Mouse (Mus musculus) lung, postnatal 0 days (tissue): ENCODE measurements at regions not wholly inside any gene's neighbourhood (a gene's known extent, or its start where the extent isn't known, plus 50 kb on each side); places are given as distances from the start of the nearest gene placed in this dataset.

Source experiments
- ATAC-seq: fragments of 200-750 bp; cut with Nextera tagmentation; 2 replicates; pipeline ENCODE4 v1.8.0; 2017; ENCODE audit warnings: moderate library complexity
- DNase-seq: peaks from one replicate; pipeline ENCODE4 v3.0.0-alpha.2; 2016; ENCODE audit warnings: low spot score
- H3K27ac ChIP-seq: fragments of 300-500 bp; sonication (generic); 2 replicates; pipeline ENCODE4 v1.5.1; 2014; ENCODE audit warnings: antibody characterized with exemption, mild to moderate bottlenecking, low read length, mixed read lengths
- H3K27me3 ChIP-seq: fragments of 300-500 bp; sonication (generic); replicated peaks from 2 replicates; pipeline ENCODE4 v1.6.1; 2014; ENCODE audit warnings: low read length, mixed read lengths; ENCODE audit not compliant: insufficient read depth
- H3K36me3 ChIP-seq: fragments of 300-500 bp; sonication (generic); 2 replicates; pipeline ENCODE4 v1.6.1; 2014; ENCODE audit warnings: low read length, mixed read lengths; ENCODE audit not compliant: insufficient read depth
- H3K4me1 ChIP-seq: fragments of 300-500 bp; sonication (generic); 2 replicates; pipeline ENCODE4 v1.6.1; 2014; ENCODE audit warnings: antibody characterized with exemption, low read depth, low read length, mixed read lengths; ENCODE audit not compliant: insufficient read depth
- H3K4me2 ChIP-seq: fragments of 300-500 bp; sonication (generic); replicated peaks from 2 replicates; pipeline ENCODE4 v1.6.1; 2014; ENCODE audit warnings: low read depth, mild to moderate bottlenecking, low read length, moderate library complexity, mixed read lengths
- H3K4me3 ChIP-seq: fragments of 300-500 bp; sonication (generic); 2 replicates; pipeline ENCODE4 v1.5.1; 2014; ENCODE audit warnings: low read depth, low read length
- H3K9ac ChIP-seq: fragments of 300-500 bp; sonication (generic); replicated peaks from 2 replicates; pipeline ENCODE4 v1.6.1; 2014; ENCODE audit warnings: low read depth, mild to moderate bottlenecking
- H3K9me3 ChIP-seq: fragments of 300-500 bp; sonication (generic); 2 replicates; pipeline ENCODE4 v1.6.1; 2016; ENCODE audit warnings: low read length, mixed read lengths
- CTCF ChIP-seq: IDR thresholded peaks from 2 replicates; pipeline ENCODE4 v1.5.1; 2016; ENCODE audit warnings: antibody characterized with exemption, mild to moderate bottlenecking
- EP300 ChIP-seq: IDR thresholded peaks from 2 replicates; pipeline ENCODE4 v1.6.1; 2016; ENCODE audit warnings: antibody characterized with exemption, mild to moderate bottlenecking, control low read depth
- whole genome bisulfite sequencing: fragments of 180-500 bp; shearing (Covaris S2); extraction: QIAGEN DNeasy Blood & Tissue Kit; methylation state at CpG from one replicate; pipeline ENCODE4 v1.1.7; 2014; 5-methylcytosine and 5-hydroxymethylcytosine counted together

- DNase-seq = no peak
- H3K27ac ChIP-seq = peak overlapping the region; percentile 75
- 45% methylated on average over 4 of the region's 4 CpGs for WGBS
Measured at GRCm38 (mm10) chr16:97686561-97686960, 75.6 kb upstream of the Tmprss2 start.

GRCm38 (mm10) chr16:97685603-97686285 is 74.7 kb upstream of the Tmprss2 start:
- Histone ChIP-seq H3K9ac (no peak overlapping the region), H3K4me3 (no peak overlapping the region), H3K36me3 (no peaks in the 10 kb centered on the region), H3K4me2 (no peak overlapping the region), H3K4me1 (no peaks in the 10 kb centered on the region; the same call in 1 of the 2 replicates), H3K27ac (peak overlapping the region; percentile 75), H3K9me3 (no peaks in the 10 kb centered on the region), H3K27me3 (no peaks in the 10 kb centered on the region)
- 52% methylated on average over 1 of the region's 1 CpGs for WGBS
- TF ChIP-seq CTCF (no peak), EP300 (peak; percentile 85)
- DNase-seq = peak; percentile 89
- ATAC-seq = peak; percentile 97

More at GRCm38 (mm10) chr16:97686561-97686960, 75.6 kb upstream of the Tmprss2 start:
- Histone ChIP-seq H3K4me3 (no peak overlapping the region), H3K36me3 (no peaks in the 10 kb centered on the region), H3K4me2 (no peak overlapping the region), H3K27me3 (no peaks in the 10 kb centered on the region), H3K9ac (no peak overlapping the region), H3K4me1 (no peaks in the 10 kb centered on the region; the same call in 1 of the 2 replicates), H3K9me3 (no peaks in the 10 kb centered on the region)
- TF ChIP-seq EP300 = no peak
- TF ChIP-seq CTCF = no peak
- ATAC-seq = no peak

- Histone ChIP-seq H3K9me3 (no peaks in the 10 kb centered on the region), H3K36me3 (no peaks in the 10 kb centered on the region), H3K9ac (no peak overlapping the region), H3K4me2 (no peak overlapping the region), H3K27ac (no peak overlapping the region), H3K4me1 (no peaks in the 10 kb centered on the region; the same call in 1 of the 2 replicates), H3K27me3 (no peaks in the 10 kb centered on the region), H3K4me3 (no peak overlapping the region)
- DNase-seq (no peak), ATAC-seq (no peak)
- TF ChIP-seq EP300 (no peak), CTCF (no peak)
- 67% methylated on average over 6 of the region's 6 CpGs for WGBS
Measured at GRCm38 (mm10) chr16:97681191-97681590, 70.2 kb upstream of the Tmprss2 start.

GRCm38 (mm10) chr16:97679820-97680219 is 68.8 kb upstream of the Tmprss2 start:
- no peaks in the 10 kb centered on the region for H3K9me3 ChIP-seq
- H3K4me3 ChIP-seq = no peak overlapping the region
- no peak for TF ChIP-seq CTCF
- TF ChIP-seq EP300 = no peak
- DNase-seq = no peak
- H3K4me2 ChIP-seq = no peak overlapping the region
- ATAC-seq = no peak
- no peaks in the 10 kb centered on the region for H3K36me3 ChIP-seq
- no peak overlapping the region for H3K27ac ChIP-seq
- H3K27me3 ChIP-seq = no peaks in the 10 kb centered on the region
- H3K4me1 ChIP-seq = no peaks in the 10 kb centered on the region
- H3K9ac ChIP-seq = no peak overlapping the region
- 96% methylated on average over 1 of the region's 1 CpGs for WGBS

- no peaks in the 10 kb centered on the region for H3K36me3 ChIP-seq
- WGBS = 20% methylated on average over 2 of the region's 2 CpGs
- no peak overlapping the region for H3K9ac ChIP-seq
- no peaks in the 10 kb centered on the region for H3K9me3 ChIP-seq
- no peaks in the 10 kb centered on the region for H3K4me1 ChIP-seq
- H3K27ac ChIP-seq = no peak overlapping the region
- no peak overlapping the region for H3K4me2 ChIP-seq
- TF ChIP-seq CTCF (no peak), EP300 (no peak)
- H3K27me3 ChIP-seq = no peaks in the 10 kb centered on the region
- DNase-seq (peak; percentile 50), ATAC-seq (0 out of 2 replicates have a peak, but pooled peaks have one; percentile 32)
- no peak overlapping the region for H3K4me3 ChIP-seq
Measured at GRCm38 (mm10) chr16:97679252-97679651, 68.3 kb upstream of the Tmprss2 start.

- H3K9ac ChIP-seq = no peak overlapping the region
- WGBS = 66% methylated on average over 2 of the region's 2 CpGs
- H3K27ac ChIP-seq = no peak overlapping the region
- no peaks in the 10 kb centered on the region for H3K9me3 ChIP-seq
- no peak overlapping the region for H3K4me3 ChIP-seq
- H3K4me1 ChIP-seq = no peaks in the 10 kb centered on the region
- H3K36me3 ChIP-seq = no peaks in the 10 kb centered on the region
- no peaks in the 10 kb centered on the region for H3K27me3 ChIP-seq
- H3K4me2 ChIP-seq = no peak overlapping the region
- no peak for DNase-seq
- no peak for TF ChIP-seq CTCF
- TF ChIP-seq EP300 = no peak
- ATAC-seq = no peak
Measured at GRCm38 (mm10) chr16:97677621-97678020, 66.6 kb upstream of the Tmprss2 start.
